9 mouse cellular contexts compared by ENCODE assay signal in the genomic region with DNA sequence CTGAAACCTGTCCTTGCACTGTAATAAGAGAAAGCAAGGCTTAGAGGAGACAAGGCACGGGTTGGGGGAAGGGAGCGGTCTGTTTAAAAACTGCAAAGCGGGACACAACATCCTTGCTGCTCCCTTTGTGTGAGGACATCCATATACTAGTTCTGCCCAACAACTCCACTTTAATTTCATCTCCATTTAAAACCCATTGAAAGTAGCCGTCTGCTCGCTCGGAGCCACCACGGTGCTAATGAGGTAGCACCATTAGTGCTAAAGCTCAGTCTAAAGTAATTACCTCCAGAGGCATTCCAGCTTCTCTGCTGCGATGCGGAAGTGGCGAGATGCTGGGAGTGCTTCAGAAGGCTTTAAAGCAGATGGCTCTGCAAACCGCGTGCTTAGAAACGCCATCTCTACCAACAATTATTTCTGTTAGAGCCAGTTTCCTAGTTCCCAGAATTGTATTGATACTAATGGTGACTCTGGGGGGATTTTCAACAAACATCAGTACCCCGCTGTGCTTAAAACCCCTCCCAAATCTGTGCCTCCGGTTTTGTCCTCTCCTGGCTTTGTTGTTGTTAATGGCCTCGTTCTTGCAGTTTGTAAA.
DNase-seq lines count a peak whose midpoint lies in the region; ATAC-seq and TF ChIP-seq lines count a peak whose summit lies in the region.
"Had no signal": no experiment of that assay in that cellular context is flagged by ENCODE, and none has a peak within 500 bp of the region (broad histone marks: within the 10 kb centered on the region; RNA-seq: fewer than 3 reads in every experiment).

No protein-coding gene starts in this region.

- no peak overlapping the region for H3K9ac ChIP-seq in intestine, embryonic 14.5 days (ENCODE audit: low read length)
- 0 out of 2 replicates have a peak overlapping the region, but pooled peaks have one; percentile 36 for H3K9ac ChIP-seq in midbrain, embryonic 13.5 days (replicated peaks)

- H3K4me3 ChIP-seq in left cerebral cortex, adult 2 months = no peak overlapping the region
- H3K4me3 ChIP-seq in intestine, embryonic 14.5 days (ENCODE audit: low read depth, low read length) = peak overlapping the region; percentile 8; the same call in 1 of the 2 replicates
- H3K4me3 ChIP-seq in midbrain, embryonic 13.5 days (replicated peaks) = peak overlapping the region; percentile 26

- no peak for ATAC-seq in intestine, embryonic 14.5 days (replicated peaks; ENCODE audit: low FRiP score, low TSS enrichment, low read depth)
- peak; percentile 72 for ATAC-seq in midbrain, embryonic 13.5 days
- ATAC-seq in monocyte, adult 5-6 weeks (replicated peaks; ENCODE audit: insufficient number of reproducible peaks, low FRiP score, low TSS enrichment, poor library complexity, severe bottlenecking) = no peak
- ATAC-seq: Patski had no signal

- peaks cover 9% of the 10 kb centered on the region for H3K4me1 ChIP-seq in intestine, embryonic 14.5 days (replicated peaks; ENCODE audit: control insufficient read depth, insufficient read depth, low read length)
- H3K4me1 ChIP-seq in midbrain, embryonic 13.5 days (replicated peaks) = peaks cover 16% of the 10 kb centered on the region

- no peak for TF ChIP-seq CTCF in left cerebral cortex, adult 2 months (IDR thresholded peaks at IDR 0.05)

- no peaks in the 10 kb centered on the region for H3K27me3 ChIP-seq in intestine, embryonic 14.5 days (replicated peaks; ENCODE audit: control insufficient read depth, insufficient read depth, low read length)
- H3K27me3 ChIP-seq in midbrain, embryonic 13.5 days = no peaks in the 10 kb centered on the region
- H3K27me3 ChIP-seq: Patski had no signal

- H3K27ac ChIP-seq in left cerebral cortex, adult 2 months = no peak overlapping the region
- H3K27ac ChIP-seq in intestine, embryonic 14.5 days (ENCODE audit: low read depth) = no peak overlapping the region
- no peak overlapping the region for H3K27ac ChIP-seq in midbrain, embryonic 13.5 days

- intact Hi-C loops in left cerebral cortex, postnatal 14 days (cut with DNase I) = no loop called here
- intact Hi-C loops in left cerebral cortex, adult 2 months (cut with DNase I) = no loop called here

- no peaks in the 10 kb centered on the region for H3K9me3 ChIP-seq in intestine, embryonic 14.5 days (ENCODE audit: control insufficient read depth, low read length)
- H3K9me3 ChIP-seq in midbrain, embryonic 13.5 days = no peaks in the 10 kb centered on the region

- peak overlapping the region; percentile 43 for H3K4me2 ChIP-seq in intestine, embryonic 14.5 days (ENCODE audit: low read length)
- H3K4me2 ChIP-seq in midbrain, embryonic 13.5 days (replicated peaks) = peak overlapping the region; percentile 51

- DNase-seq in left cerebral cortex, postnatal 14 days (ENCODE audit: low spot score in 2 of 2) = peak; percentile 8 to 31
- DNase-seq in left cerebral cortex, adult 2 months (ENCODE audit: extremely low spot score in 1 of 2, low spot score in 2 of 2) = no peak
- DNase-seq in embryo, embryonic 9.5 days (ENCODE audit: extremely low spot score) = peak; percentile 68
- peak; percentile 63 for DNase-seq in intestine, embryonic 14.5 days (ENCODE audit: low spot score)
- no peak for DNase-seq in cerebellum, adult 9-11 months
- no peak for DNase-seq in cerebellum, postnatal 25 days

- 8% methylated on average over 16 of the region's 16 CpGs for WGBS in intestine, embryonic 14.5 days
- WGBS in midbrain, embryonic 13.5 days = 7% methylated on average over 16 of the region's 16 CpGs

- no peaks in the 10 kb centered on the region for H3K36me3 ChIP-seq in intestine, embryonic 14.5 days (ENCODE audit: control insufficient read depth, insufficient read depth, low read length)
- H3K36me3 ChIP-seq in midbrain, embryonic 13.5 days = no peaks in the 10 kb centered on the region

Comparison
In these comparisons a context has a peak if more than half of its experiments do, and no peak if none do; other contexts are left out.
1. DNase-seq: peak in left cerebral cortex, postnatal 14 days (2 of 2), embryo, embryonic 9.5 days (single experiment) and intestine, embryonic 14.5 days (single experiment); none in left cerebral cortex, adult 2 months (0 of 2), cerebellum, adult 9-11 months (single experiment) and cerebellum, postnatal 25 days (0 of 2).